Mouse (Mus musculus) cerebellum, postnatal 10 days (tissue): ENCODE results near the gene Reg2.
A peak's percentile ranks its signal among the peaks of the same experiment; 100 is the strongest.
"Not testable (repeated sequence)": the region's sequence is repeated elsewhere in the genome, so short reads cannot be mapped to it uniquely, and the experiment has no call there.

Experiments used
- DNase-seq, 2 experiments: peaks; one replicate each; pipeline ENCODE4 v3.0.0; 2021; ENCODE audit warnings: mixed read lengths in 2 of 2

Gene Reg2

GRCm38 (mm10) chr6:78395323-78395722, at the start of gene Reg2:
Gene Reg2 (plus strand): TSS chr6:78395623.
- not testable (repeated sequence) for DNase-seq

GRCm38 (mm10) chr6:78361971-78362563, 33.4 kb upstream of the Reg2 start:
- no peak for DNase-seq

- DNase-seq = no peak
Measured at GRCm38 (mm10) chr6:78370357-78370756, 25.1 kb upstream of the Reg2 start, which contains the start of gene Reg3b. Gene Reg3b (plus strand): TSS chr6:78370657.

GRCm38 (mm10) chr6:78378765-78379164, 16.7 kb upstream of the Reg2 start, which contains the start of gene Reg3d:
Gene Reg3d (minus strand): TSS chr6:78378865.
- peak in 1 of 2 experiments; percentile 1 for DNase-seq

- no peak for DNase-seq
Measured at GRCm38 (mm10) chr6:78380409-78380808, 15.0 kb upstream of the Reg2 start, which contains the start of gene Reg3a. Gene Reg3a (plus strand): TSS chr6:78380709.

- no peak for DNase-seq
Measured at GRCm38 (mm10) chr6:78385609-78386008, 9.8 kb upstream of the Reg2 start.

GRCm38 (mm10) chr6:78422411-78422810, 27.0 kb downstream of the Reg2 start, which contains the start of gene Reg1:
Gene Reg1 (plus strand): TSS chr6:78422711.
- not testable (repeated sequence) for DNase-seq

- no peak for DNase-seq
Measured at GRCm38 (mm10) chr6:78425497-78425896, 30.1 kb downstream of the Reg2 start.

- DNase-seq = no peak
Measured at GRCm38 (mm10) chr6:78447202-78447601, 51.8 kb downstream of the Reg2 start.

GRCm38 (mm10) chr6:78448409-78448808, 53.0 kb downstream of the Reg2 start:
- DNase-seq = no peak

GRCm38 (mm10) chr6:78452804-78453203, 57.4 kb downstream of the Reg2 start:
- DNase-seq = no peak
